Mouse (Mus musculus) hindbrain, embryonic 16.5 days (tissue): ENCODE data around the gene Mmp24. TPM values are rescaled to one million over a fixed set of nuclear protein-coding genes. Genes with fewer than 3 reads are reported as not detected.

Experiments
- ATAC-seq: fragments of 200-750 bp; cut with Nextera tagmentation; 2 replicates; pipeline ENCODE4 v1.8.0; 2017; ENCODE audit warnings: moderate TSS enrichment, moderate library complexity
- H3K27ac ChIP-seq: fragments of 300-500 bp; sonication (generic); 2 replicates; pipeline ENCODE4 v1.5.1; 2014; ENCODE audit warnings: low read depth, mild to moderate bottlenecking, control low read depth, low read length, moderate library complexity
- H3K27me3 ChIP-seq: fragments of 300-500 bp; sonication (generic); replicated peaks from 2 replicates; pipeline ENCODE4 v1.6.1; 2014; ENCODE audit warnings: low read length; ENCODE audit not compliant: control insufficient read depth, insufficient read depth
- H3K36me3 ChIP-seq: fragments of 300-500 bp; sonication (generic); 2 replicates; pipeline ENCODE4 v1.6.1; 2014; ENCODE audit warnings: mild to moderate bottlenecking, low read length, moderate library complexity, mixed read lengths; ENCODE audit not compliant: control insufficient read depth, insufficient read depth
- H3K4me1 ChIP-seq: fragments of 300-500 bp; sonication (generic); 2 replicates; pipeline ENCODE4 v1.6.1; 2014; ENCODE audit warnings: low read depth, low read length; ENCODE audit not compliant: control insufficient read depth, insufficient read depth
- H3K4me2 ChIP-seq: fragments of 300-500 bp; sonication (generic); 2 replicates; pipeline ENCODE4 v1.6.1; 2014; ENCODE audit warnings: mild to moderate bottlenecking, low read length, control low read depth, moderate library complexity
- H3K4me3 ChIP-seq: fragments of 300-500 bp; sonication (generic); 2 replicates; pipeline ENCODE4 v1.5.1; 2014; ENCODE audit warnings: mild to moderate bottlenecking, low read length, control low read depth, moderate library complexity
- H3K9ac ChIP-seq: fragments of 300-500 bp; sonication (generic); 2 replicates; pipeline ENCODE4 v1.6.1; 2014; ENCODE audit warnings: low read depth, mild to moderate bottlenecking, control low read depth, low read length, moderate library complexity
- H3K9me3 ChIP-seq: fragments of 300-500 bp; sonication (generic); 2 replicates; pipeline ENCODE4 v1.6.1; 2014; ENCODE audit warnings: mild to moderate bottlenecking, low read length, moderate library complexity; ENCODE audit not compliant: control insufficient read depth
- WGBS: fragments of 180-500 bp; shearing (Covaris S2); extraction: QIAGEN DNeasy Blood & Tissue Kit; methylation state at CpG from one replicate; pipeline ENCODE4 v1.1.7; 2014; 5-methylcytosine and 5-hydroxymethylcytosine counted together
- polyA plus RNA-seq: library from polyadenylated mRNA; unstranded; fragments of >200 nt; fragmentation: Nextera tagmentation; extraction: Ambion mirVana; gene quantifications from 2 replicates; pipeline ENCODE4 v1.2.1, GENCODE M21; 2015

Gene Mmp24
- polyA plus RNA-seq, 1 experiment from 2014 or later: 16.8 TPM

GRCm38 (mm10) chr2:155805231-155805924, 30.2 kb downstream of the Mmp24 start:
- WGBS: 49% methylated on average over 6 of the region's 6 CpGs

GRCm38 (mm10) chr2:155805925-155806255, 30.7 kb downstream of the Mmp24 start:
- Histone ChIP-seq H3K27me3 (no peaks in the 10 kb centered on the region), H3K4me1 (no peaks in the 10 kb centered on the region; the same call in 1 of the 2 replicates), H3K9me3 (no peaks in the 10 kb centered on the region), H3K9ac (no peak overlapping the region), H3K4me3 (no peak overlapping the region), H3K4me2 (no peak overlapping the region), H3K27ac (no peak overlapping the region), H3K36me3 (peaks cover 9% of the 10 kb centered on the region)
- ATAC-seq: no peak
- WGBS: 84% methylated on average over 6 of the region's 6 CpGs

More at GRCm38 (mm10) chr2:155805231-155805924, 30.2 kb downstream of the Mmp24 start:
- ATAC-seq: peak; percentile 66; the same call in 1 of the 2 replicates
- Histone ChIP-seq H3K27me3 (no peaks in the 10 kb centered on the region), H3K4me3 (no peak overlapping the region), H3K4me1 (no peaks in the 10 kb centered on the region; the same call in 1 of the 2 replicates), H3K27ac (peak overlapping the region; percentile 49), H3K9me3 (no peaks in the 10 kb centered on the region), H3K4me2 (no peak overlapping the region), H3K36me3 (peaks cover 9% of the 10 kb centered on the region), H3K9ac (no peak overlapping the region)

- Histone ChIP-seq H3K9ac (no peak overlapping the region), H3K4me2 (no peak overlapping the region), H3K36me3 (peaks cover 12% of the 10 kb centered on the region), H3K4me3 (no peak overlapping the region), H3K27me3 (no peaks in the 10 kb centered on the region), H3K27ac (no peak overlapping the region), H3K4me1 (no peaks in the 10 kb centered on the region; the same call in 1 of the 2 replicates), H3K9me3 (no peaks in the 10 kb centered on the region)
- ATAC-seq: no peak
- WGBS: 73% methylated on average over 5 of the region's 5 CpGs
Measured at GRCm38 (mm10) chr2:155806548-155806947, 31.4 kb downstream of the Mmp24 start.

- 70% methylated on average over 4 of the region's 4 CpGs for WGBS
- H3K36me3 ChIP-seq: peaks cover 12% of the 10 kb centered on the region
- H3K9ac ChIP-seq: no peak overlapping the region
- ATAC-seq: no peak
- H3K4me1 ChIP-seq: no peaks in the 10 kb centered on the region; the same call in 1 of the 2 replicates
- no peak overlapping the region for H3K27ac ChIP-seq
- no peaks in the 10 kb centered on the region for H3K9me3 ChIP-seq
- H3K4me2 ChIP-seq: no peak overlapping the region
- no peak overlapping the region for H3K4me3 ChIP-seq
- no peaks in the 10 kb centered on the region for H3K27me3 ChIP-seq
Measured at GRCm38 (mm10) chr2:155807408-155807807, 32.3 kb downstream of the Mmp24 start.

- Histone ChIP-seq H3K9ac (no peak overlapping the region), H3K9me3 (no peaks in the 10 kb centered on the region), H3K4me1 (no peaks in the 10 kb centered on the region; the same call in 1 of the 2 replicates), H3K27ac (no peak overlapping the region), H3K4me3 (no peak overlapping the region), H3K36me3 (peaks cover 14% of the 10 kb centered on the region), H3K4me2 (no peak overlapping the region), H3K27me3 (no peaks in the 10 kb centered on the region)
- no peak for ATAC-seq
- WGBS: 94% methylated on average over 4 of the region's 4 CpGs
Measured at GRCm38 (mm10) chr2:155809620-155810019, 34.5 kb downstream of the Mmp24 start.

GRCm38 (mm10) chr2:155811821-155812396, 36.8 kb downstream of the Mmp24 start:
- 33% methylated on average over 16 of the region's 16 CpGs for WGBS
- H3K9me3 ChIP-seq: no peaks in the 10 kb centered on the region
- peaks cover 19% of the 10 kb centered on the region for H3K36me3 ChIP-seq
- H3K4me2 ChIP-seq: no peak overlapping the region
- H3K27me3 ChIP-seq: no peaks in the 10 kb centered on the region
- H3K27ac ChIP-seq: no peak overlapping the region
- H3K4me3 ChIP-seq: no peak overlapping the region
- no peak for ATAC-seq
- no peaks in the 10 kb centered on the region for H3K4me1 ChIP-seq
- H3K9ac ChIP-seq: no peak overlapping the region

GRCm38 (mm10) chr2:155812637-155813036, 37.5 kb downstream of the Mmp24 start:
- Histone ChIP-seq H3K4me1 (no peaks in the 10 kb centered on the region), H3K27ac (no peak overlapping the region), H3K9me3 (no peaks in the 10 kb centered on the region), H3K36me3 (peaks cover 19% of the 10 kb centered on the region), H3K27me3 (no peaks in the 10 kb centered on the region), H3K4me3 (no peak overlapping the region), H3K4me2 (no peak overlapping the region), H3K9ac (no peak overlapping the region)
- WGBS: 73% methylated on average over 4 of the region's 4 CpGs
- no peak for ATAC-seq

- H3K4me3 ChIP-seq: no peak overlapping the region
- WGBS: 32% methylated on average over 5 of the region's 5 CpGs
- no peak overlapping the region for H3K9ac ChIP-seq
- H3K9me3 ChIP-seq: no peaks in the 10 kb centered on the region
- peaks cover 12% of the 10 kb centered on the region for H3K4me1 ChIP-seq
- peaks cover 19% of the 10 kb centered on the region for H3K36me3 ChIP-seq
- H3K27ac ChIP-seq: no peak overlapping the region
- H3K4me2 ChIP-seq: no peak overlapping the region
- no peak for ATAC-seq
- no peaks in the 10 kb centered on the region for H3K27me3 ChIP-seq
Measured at GRCm38 (mm10) chr2:155814829-155815228, 39.7 kb downstream of the Mmp24 start.

- Histone ChIP-seq H3K9ac (no peak overlapping the region), H3K36me3 (0 out of 2 replicates have a peak, but pooled peaks cover 8% of the 10 kb centered on the region), H3K4me2 (no peak overlapping the region), H3K27ac (no peak overlapping the region), H3K27me3 (no peaks in the 10 kb centered on the region), H3K4me3 (no peak overlapping the region), H3K9me3 (no peaks in the 10 kb centered on the region), H3K4me1 (peaks cover 12% of the 10 kb centered on the region)
- ATAC-seq: no peak
- WGBS: 100% methylated on average over 1 of the region's 1 CpGs
Measured at GRCm38 (mm10) chr2:155816179-155816578, 41.0 kb downstream of the Mmp24 start.
